Mouse (Mus musculus) forebrain, postnatal 0 days (tissue): ENCODE data around the gene Hnrnpul2. TPM values are rescaled to one million over a fixed set of nuclear protein-coding genes. Genes with fewer than 3 reads are reported as not detected.

ENCODE experiments used
- ATAC-seq: fragments of 200-750 bp; cut with Nextera tagmentation; 2 replicates; pipeline ENCODE4 v1.8.0; 2017; ENCODE audit warnings: mild to moderate bottlenecking, moderate library complexity
- DNase-seq: peaks from one replicate; pipeline ENCODE4 v3.0.0-alpha.2; 2015
- H3K27ac ChIP-seq: fragments of 300-500 bp; sonication (generic); 2 replicates; pipeline ENCODE4 v1.5.1; 2014; ENCODE audit warnings: low read depth, mild to moderate bottlenecking, antibody characterized with exemption, low read length, moderate library complexity, mixed read lengths
- H3K27me3 ChIP-seq: fragments of 300-500 bp; sonication (generic); 2 replicates; pipeline ENCODE4 v1.6.1; 2014; ENCODE audit warnings: mild to moderate bottlenecking, low read length, mixed read lengths; ENCODE audit not compliant: insufficient read depth
- H3K36me3 ChIP-seq: fragments of 300-500 bp; sonication (generic); 2 replicates; pipeline ENCODE4 v1.6.1; 2014; ENCODE audit warnings: mild to moderate bottlenecking, moderate library complexity; ENCODE audit not compliant: insufficient read depth
- H3K4me1 ChIP-seq: fragments of 300-500 bp; sonication (generic); 2 replicates; pipeline ENCODE4 v1.6.1; 2014; ENCODE audit warnings: antibody characterized with exemption; ENCODE audit not compliant: insufficient read depth
- H3K4me2 ChIP-seq: fragments of 300-500 bp; sonication (generic); 2 replicates; pipeline ENCODE4 v1.6.1; 2014; ENCODE audit warnings: low read depth, mild to moderate bottlenecking, moderate library complexity
- H3K4me3 ChIP-seq: fragments of 300-500 bp; sonication (generic); 2 replicates; pipeline ENCODE4 v1.5.1; 2014; ENCODE audit warnings: low read depth, low read length, mixed read lengths
- H3K9ac ChIP-seq: fragments of 300-500 bp; sonication (generic); 2 replicates; pipeline ENCODE4 v1.6.1; 2014; ENCODE audit warnings: mild to moderate bottlenecking
- H3K9me3 ChIP-seq: fragments of 300-500 bp; sonication (generic); 2 replicates; pipeline ENCODE4 v1.6.1; 2016; ENCODE audit warnings: low read length
- CTCF ChIP-seq: sonication (generic); IDR thresholded peaks from 2 replicates; pipeline ENCODE4 v1.5.1; 2016; ENCODE audit warnings: antibody characterized with exemption, control low read depth, low read depth
- WGBS: fragments of 180-500 bp; shearing (Covaris S2); extraction: QIAGEN DNeasy Blood & Tissue Kit; methylation state at CpG from one replicate; pipeline ENCODE4 v1.1.7; 2014; 5-methylcytosine and 5-hydroxymethylcytosine counted together
- polyA plus RNA-seq: library from polyadenylated mRNA; unstranded; fragments of >200 nt; fragmentation: Nextera tagmentation; extraction: Ambion mirVana; gene quantifications from 2 replicates; pipeline ENCODE4 v1.2.1, GENCODE M21; 2015
- total RNA-seq: library from RNA; depleted of rRNA; stranded (reverse); fragments of >200 nt; gene quantifications from 2 replicates; pipeline ENCODE4 v1.2.3, GENCODE M21; 2014; rRNA removed

Gene Hnrnpul2
- total and polyA plus RNA-seq, 2 experiments from 2014 or later, result 5.3 to 38.3 TPM

DNA sequence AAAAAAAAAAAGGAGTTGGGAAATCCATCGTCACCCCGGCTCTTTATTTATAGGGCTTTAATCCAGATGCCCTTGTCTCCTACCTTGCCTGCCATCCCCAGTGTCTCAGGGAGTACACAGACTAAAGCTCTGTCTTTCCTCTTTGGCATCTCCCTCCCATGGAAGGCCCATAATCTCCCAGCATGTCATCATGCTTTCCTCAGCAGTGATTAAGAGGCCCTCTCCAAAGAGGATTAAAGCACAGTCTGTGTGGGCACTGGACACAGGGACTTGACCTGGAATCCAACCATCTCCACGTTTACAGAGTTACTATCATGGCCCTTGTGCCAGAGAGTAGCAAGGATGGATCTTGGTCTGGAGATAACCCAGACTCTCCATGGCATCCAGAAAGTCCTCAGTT is 63.8 kb downstream of the Hnrnpul2 start, which contains the start of the genes Lbhd1 and Gm49403:
Gene Lbhd1, plus strand, starts transcription at position 117 of the 400 bp plus-strand sequence.
Gene Gm49403, plus strand, starts transcription at position 315 of the 400 bp plus-strand sequence.
- H3K9ac ChIP-seq, result no peak within 1 kb of the TSS
- no peak for ATAC-seq

More for the DNA sequence above, 63.8 kb downstream of the Hnrnpul2 start, which contains the start of the genes Lbhd1 and Gm49403:
- Histone ChIP-seq H3K27me3 (no peaks in the 10 kb centered on the region), H3K9me3 (no peaks in the 10 kb centered on the region), H3K27ac (no peak within 1 kb of the TSS), H3K4me1 (peaks cover 9% of the 10 kb centered on the region; the same call in 1 of the 2 replicates), H3K36me3 (no peaks in the 10 kb centered on the region), H3K4me3 (no peak within 1 kb of the TSS), H3K4me2 (no peak within 1 kb of the TSS)
- DNase-seq, result no peak
- 72% methylated on average over 3 of the region's 3 CpGs for WGBS
- no peak for TF ChIP-seq CTCF

Other genes starting within 250 kb of the Hnrnpul2 start
Only the 30 nearest of the 33 such genes appear.
- gene Chrm1, start 156.2 kb upstream of the Hnrnpul2 start, total RNA-seq, result 17.0 and 17.5 TPM in 2 replicates
- 12.4 and 14.9 TPM in 2 replicates for gene Chrm1, start 156.2 kb upstream of the Hnrnpul2 start, polyA plus RNA-seq
- 107 and 116 TPM in 2 replicates for gene Slc3a2, start 96.6 kb upstream of the Hnrnpul2 start, total RNA-seq
- 247 and 256 TPM in 2 replicates for gene Slc3a2, start 96.6 kb upstream of the Hnrnpul2 start, polyA plus RNA-seq
- 74.1 and 85.9 TPM in 2 replicates for gene Wdr74, start 84.2 kb upstream of the Hnrnpul2 start, total RNA-seq
- 98.7 and 113 TPM in 2 replicates for gene Wdr74, start 84.2 kb upstream of the Hnrnpul2 start, polyA plus RNA-seq
- gene 1700092M07Rik, start 79.3 kb upstream of the Hnrnpul2 start, total RNA-seq, result not detected in 2 replicates
- gene 1700092M07Rik, start 79.3 kb upstream of the Hnrnpul2 start, polyA plus RNA-seq, result 0.65 and 0.67 TPM in 2 replicates
- gene Stx5a, start 78.6 kb upstream of the Hnrnpul2 start, total RNA-seq, result 130 and 140 TPM in 2 replicates
- 86.4 and 97.6 TPM in 2 replicates for gene Stx5a, start 78.6 kb upstream of the Hnrnpul2 start, polyA plus RNA-seq
- 81.7 and 114 TPM in 2 replicates for gene Nxf1, start 62.9 kb upstream of the Hnrnpul2 start, total RNA-seq
- gene Nxf1, start 62.9 kb upstream of the Hnrnpul2 start, polyA plus RNA-seq, result 97.1 and 97.9 TPM in 2 replicates
- gene Tmem223, start 49.0 kb upstream of the Hnrnpul2 start, total RNA-seq, result 236 and 241 TPM in 2 replicates
- 269 and 334 TPM in 2 replicates for gene Tmem223, start 49.0 kb upstream of the Hnrnpul2 start, polyA plus RNA-seq
- 17.4 and 19.6 TPM in 2 replicates for gene Tmem179b, start 45.5 kb upstream of the Hnrnpul2 start, total RNA-seq
- 22.4 and 22.6 TPM in 2 replicates for gene Tmem179b, start 45.5 kb upstream of the Hnrnpul2 start, polyA plus RNA-seq
- 27.2 and 31.7 TPM in 2 replicates for gene Taf6l, start 33.6 kb upstream of the Hnrnpul2 start, total RNA-seq
- 25.1 and 25.2 TPM in 2 replicates for gene Taf6l, start 33.6 kb upstream of the Hnrnpul2 start, polyA plus RNA-seq
- gene Polr2g, start 21.4 kb upstream of the Hnrnpul2 start, total RNA-seq, result 89.3 and 99.3 TPM in 2 replicates
- 193 and 216 TPM in 2 replicates for gene Polr2g, start 21.4 kb upstream of the Hnrnpul2 start, polyA plus RNA-seq
- 7.0 and 7.3 TPM in 2 replicates for gene Zbtb3, start 17.5 kb upstream of the Hnrnpul2 start, total RNA-seq
- 4.3 and 5.0 TPM in 2 replicates for gene Zbtb3, start 17.5 kb upstream of the Hnrnpul2 start, polyA plus RNA-seq
- gene Ttc9c, start 677 bp upstream of the Hnrnpul2 start, total RNA-seq, result 71.9 and 72.6 TPM in 2 replicates
- 34.1 and 44.4 TPM in 2 replicates for gene Ttc9c, start 677 bp upstream of the Hnrnpul2 start, polyA plus RNA-seq
- gene AC129217.1, start 9.8 kb downstream of the Hnrnpul2 start, total RNA-seq, result not detected in 2 replicates
- not detected in 2 replicates for gene AC129217.1, start 9.8 kb downstream of the Hnrnpul2 start, polyA plus RNA-seq
- 81.5 and 91.5 TPM in 2 replicates for gene Bscl2, start 17.5 kb downstream of the Hnrnpul2 start, total RNA-seq
- 78.9 and 88.9 TPM in 2 replicates for gene Bscl2, start 17.5 kb downstream of the Hnrnpul2 start, polyA plus RNA-seq
- 68.0 and 78.5 TPM in 2 replicates for gene Gng3, start 19.2 kb downstream of the Hnrnpul2 start, total RNA-seq
- gene Gng3, start 19.2 kb downstream of the Hnrnpul2 start, polyA plus RNA-seq, result 594 and 622 TPM in 2 replicates
- gene Lrrn4cl, start 30.8 kb downstream of the Hnrnpul2 start, total RNA-seq, result 1.5 and 2.6 TPM in 2 replicates
- 0.58 and 0.88 TPM in 2 replicates for gene Lrrn4cl, start 30.8 kb downstream of the Hnrnpul2 start, polyA plus RNA-seq
- 108 and 126 TPM in 2 replicates for gene Ubxn1, start 51.5 kb downstream of the Hnrnpul2 start, total RNA-seq
- gene Ubxn1, start 51.5 kb downstream of the Hnrnpul2 start, polyA plus RNA-seq, result 168 and 185 TPM in 2 replicates
- 14.2 and 36.1 TPM in 2 replicates for gene Uqcc3, start 60.9 kb downstream of the Hnrnpul2 start, total RNA-seq
- gene Uqcc3, start 60.9 kb downstream of the Hnrnpul2 start, polyA plus RNA-seq, result 59.1 TPM in 2 replicates
- gene Lbhd1, start 63.7 kb downstream of the Hnrnpul2 start, total RNA-seq, result 5.0 and 7.2 TPM in 2 replicates
- 30.3 and 36.5 TPM in 2 replicates for gene Lbhd1, start 63.7 kb downstream of the Hnrnpul2 start, polyA plus RNA-seq
- gene Gm49403, start 63.9 kb downstream of the Hnrnpul2 start, total RNA-seq, result not detected in 2 replicates
- not detected in 2 replicates for gene Gm49403, start 63.9 kb downstream of the Hnrnpul2 start, polyA plus RNA-seq
- 26.0 and 37.5 TPM in 2 replicates for gene 1810009A15Rik, start 68.8 kb downstream of the Hnrnpul2 start, total RNA-seq
- gene 1810009A15Rik, start 68.8 kb downstream of the Hnrnpul2 start, polyA plus RNA-seq, result 31.9 and 45.7 TPM in 2 replicates
- gene Gm49416, start 68.9 kb downstream of the Hnrnpul2 start, total RNA-seq, result 0.95 TPM in 1 of 2 replicates, not detected in the other
- 1.4 TPM in 1 of 2 replicates, not detected in the other for gene Gm49416, start 68.9 kb downstream of the Hnrnpul2 start, polyA plus RNA-seq
- 26.1 and 29.9 TPM in 2 replicates for gene Ints5, start 73.0 kb downstream of the Hnrnpul2 start, total RNA-seq
- 23.6 and 26.8 TPM in 2 replicates for gene Ints5, start 73.0 kb downstream of the Hnrnpul2 start, polyA plus RNA-seq
- 67.7 and 96.7 TPM in 2 replicates for gene Ganab, start 78.1 kb downstream of the Hnrnpul2 start, total RNA-seq
- gene Ganab, start 78.1 kb downstream of the Hnrnpul2 start, polyA plus RNA-seq, result 47.0 and 54.0 TPM in 2 replicates
- gene B3gat3, start 100.4 kb downstream of the Hnrnpul2 start, total RNA-seq, result 99.6 and 120 TPM in 2 replicates
- 89.3 and 94.0 TPM in 2 replicates for gene B3gat3, start 100.4 kb downstream of the Hnrnpul2 start, polyA plus RNA-seq
- 2.3 and 3.5 TPM in 2 replicates for gene Rom1, start 109.3 kb downstream of the Hnrnpul2 start, total RNA-seq
- 2.4 and 3.3 TPM in 2 replicates for gene Rom1, start 109.3 kb downstream of the Hnrnpul2 start, polyA plus RNA-seq
- gene Eml3, start 109.5 kb downstream of the Hnrnpul2 start, total RNA-seq, result 5.1 and 7.3 TPM in 2 replicates
- gene Eml3, start 109.5 kb downstream of the Hnrnpul2 start, polyA plus RNA-seq, result 7.5 and 8.1 TPM in 2 replicates
- 71.2 and 86.4 TPM in 2 replicates for gene Mta2, start 121.9 kb downstream of the Hnrnpul2 start, total RNA-seq
- 87.8 and 91.3 TPM in 2 replicates for gene Mta2, start 121.9 kb downstream of the Hnrnpul2 start, polyA plus RNA-seq
- gene Tut1, start 133.8 kb downstream of the Hnrnpul2 start, total RNA-seq, result 20.8 and 24.5 TPM in 2 replicates
- gene Tut1, start 133.8 kb downstream of the Hnrnpul2 start, polyA plus RNA-seq, result 14.8 and 17.6 TPM in 2 replicates
- gene Eef1g, start 147.0 kb downstream of the Hnrnpul2 start, total RNA-seq, result 524 and 615 TPM in 2 replicates
- 250 and 269 TPM in 2 replicates for gene Eef1g, start 147.0 kb downstream of the Hnrnpul2 start, polyA plus RNA-seq